Mouse (Mus musculus): ENCODE results near the gene Parp11. TPM values are rescaled to one million over a fixed set of nuclear protein-coding genes. Genes with fewer than 3 reads are reported as not detected.
"Not testable (repeated sequence)": the region's sequence is repeated elsewhere in the genome, so short reads cannot be mapped to it uniquely, and the experiment has no call there.

Gene Parp11
- total RNA-seq, 2 experiments from 2014 or later, result 7.8 to 8.9 TPM

DNA sequence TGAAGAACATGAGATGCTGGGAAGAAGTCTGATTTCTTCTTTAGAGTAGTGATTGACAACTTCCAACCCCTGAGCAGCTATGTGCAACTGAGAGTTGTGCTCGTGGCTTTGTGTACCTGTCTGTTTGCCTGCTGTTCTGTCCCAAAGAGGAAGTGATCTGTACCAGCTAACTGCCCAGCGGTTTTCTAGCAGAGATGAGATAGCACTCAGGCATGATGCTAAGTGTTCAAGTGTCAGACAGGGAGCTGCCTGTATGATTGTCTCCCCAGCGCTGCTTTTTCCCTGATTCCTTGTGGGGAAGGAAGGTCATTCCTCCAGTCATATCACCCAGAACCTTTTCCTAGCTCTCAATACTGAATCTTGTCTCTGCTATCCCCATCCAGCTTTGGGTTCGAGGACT is 45.9 kb downstream of the Parp11 start:
- DNase-seq (ENCODE audit: low spot score), result no peak
- intact Hi-C loops (cut with DNase I), result no loop called here

- intact Hi-C loops (cut with DNase I), result no loop called here
- no peak for DNase-seq (ENCODE audit: low spot score)
Observed at GRCm38 (mm10) chr6:127493750-127494149, 47.1 kb downstream of the Parp11 start.

- intact Hi-C loops (cut with DNase I), result no loop called here
- no peak for DNase-seq (ENCODE audit: low spot score)
Observed at GRCm38 (mm10) chr6:127494357-127494756, 47.7 kb downstream of the Parp11 start.

DNA sequence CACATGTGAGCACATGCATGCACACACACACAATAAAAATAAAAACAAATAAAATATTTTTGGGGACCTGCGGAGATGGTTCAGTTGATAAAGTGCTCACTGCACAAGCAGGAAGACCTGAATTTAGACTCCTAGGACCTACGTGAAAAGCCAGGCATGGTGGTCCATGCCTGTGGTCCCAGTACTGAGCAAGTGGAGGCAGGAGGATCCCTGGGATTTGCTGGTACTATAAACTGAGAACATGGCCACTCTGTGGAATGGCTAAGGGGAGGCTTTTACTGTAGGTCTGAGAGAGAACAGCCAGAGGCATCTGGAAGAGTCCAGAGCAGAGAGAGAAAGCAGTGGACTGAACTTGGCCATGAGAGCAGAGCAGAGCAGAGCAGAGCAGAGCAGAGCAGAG is 48.6 kb downstream of the Parp11 start:
- no peak for DNase-seq (ENCODE audit: low spot score)
- intact Hi-C loops (cut with DNase I), result no loop called here

- DNase-seq (ENCODE audit: low spot score), result no peak
- intact Hi-C loops (cut with DNase I), result no loop called here
Observed at GRCm38 (mm10) chr6:127495876-127496275, 49.2 kb downstream of the Parp11 start.

GRCm38 (mm10) chr6:127496841-127497656 is 50.4 kb downstream of the Parp11 start:
- intact Hi-C loops (cut with DNase I), result no loop called here

DNA sequence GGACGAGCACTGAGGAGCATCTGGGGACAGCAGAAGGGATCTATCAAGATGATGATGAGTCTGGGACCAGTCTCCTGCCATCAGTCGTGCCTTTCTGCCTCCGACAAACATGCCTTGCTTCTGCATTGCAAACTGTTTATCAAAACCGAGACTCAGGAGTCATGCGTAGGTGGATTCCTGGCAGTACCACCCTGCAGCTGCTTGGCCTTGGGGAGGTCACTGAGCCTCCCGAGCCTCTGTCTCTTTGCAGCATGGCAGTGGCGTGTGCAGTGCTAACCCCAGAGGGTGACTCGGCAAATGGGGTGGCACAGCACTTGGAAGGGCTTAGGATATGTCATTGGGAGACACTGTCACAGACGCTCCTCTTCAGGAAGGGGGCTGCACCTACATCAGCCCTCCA is 53.5 kb downstream of the Parp11 start:
- DNase-seq (ENCODE audit: low spot score), result no peak
- intact Hi-C loops (cut with DNase I), result loop anchor here (5.0 kb wide), 2 partner anchors 127 to 447 kb away; no protein-coding TSS in a partner anchor

More at GRCm38 (mm10) chr6:127496841-127497656, 50.4 kb downstream of the Parp11 start:
- no peak for DNase-seq (ENCODE audit: low spot score)

DNA sequence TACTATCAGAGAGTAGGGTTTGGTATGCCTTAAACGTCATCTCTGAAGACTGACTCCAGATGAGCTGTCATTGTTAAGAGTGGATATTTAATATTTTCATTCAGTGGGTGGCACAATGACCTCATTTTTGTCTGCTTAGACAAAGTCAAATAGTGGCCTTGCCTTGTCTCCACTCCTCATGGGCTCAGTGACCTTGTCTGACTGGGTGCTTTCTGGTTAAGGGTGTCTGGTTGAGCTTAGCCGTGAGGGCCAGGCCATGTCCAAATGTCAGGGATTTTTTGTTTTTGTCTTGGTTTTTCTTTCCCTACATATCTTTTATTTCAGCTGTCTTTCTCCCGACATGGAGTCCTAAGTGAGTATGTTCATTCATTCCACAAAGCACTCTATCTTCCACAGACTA is 54.2 kb downstream of the Parp11 start:
- intact Hi-C loops (cut with DNase I), result loop anchor here (5.0 kb wide), 2 partner anchors 126 to 446 kb away; no protein-coding TSS in a partner anchor
- DNase-seq (ENCODE audit: low spot score), result no peak

GRCm38 (mm10) chr6:127502530-127502929 is 55.9 kb downstream of the Parp11 start:
- DNase-seq (ENCODE audit: low spot score), result no peak
- intact Hi-C loops (cut with DNase I), result loop anchor here (5.0 kb wide), 2 partner anchors 125 to 445 kb away; no protein-coding TSS in a partner anchor

DNA sequence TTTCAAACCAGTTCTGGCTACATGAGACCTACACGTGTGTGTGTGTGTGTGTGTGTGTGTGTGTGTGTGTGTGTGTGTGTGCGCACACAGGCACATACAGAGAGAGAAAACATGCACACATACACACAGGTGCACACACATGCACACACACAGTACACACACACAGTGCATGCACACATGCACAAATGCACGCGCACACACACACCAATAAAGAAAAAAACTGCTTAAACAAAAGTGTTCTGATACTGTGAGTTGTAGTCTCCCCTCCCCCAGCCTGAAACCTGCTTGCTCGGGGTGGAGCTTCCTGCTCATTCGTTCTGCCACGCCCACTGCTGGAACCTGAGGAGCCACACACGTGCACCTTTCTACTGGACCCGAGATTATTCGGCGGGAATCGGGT is 67.1 kb downstream of the Parp11 start:
- intact Hi-C loops (cut with DNase I); DNase-seq (ENCODE audit: low spot score): not testable (repeated sequence)

DNA sequence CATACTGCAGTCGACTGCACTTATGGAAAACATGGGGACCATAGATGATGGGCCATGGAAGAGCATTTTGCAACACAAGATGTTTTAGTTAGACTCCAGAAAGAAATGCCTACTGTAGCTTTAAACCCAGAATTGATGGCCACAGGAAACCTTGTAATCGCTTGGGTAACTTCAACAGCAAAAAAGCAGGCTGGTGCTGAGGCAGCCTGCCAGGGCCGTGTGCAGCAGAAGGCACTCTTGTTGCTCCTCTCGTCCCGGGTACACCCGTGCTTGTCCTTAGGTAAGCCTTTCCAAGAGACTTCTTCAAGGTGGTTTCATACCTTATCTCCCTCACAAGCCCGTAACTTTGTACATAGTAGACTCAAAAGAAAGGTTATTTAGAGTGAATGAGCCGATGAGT is 74.5 kb downstream of the Parp11 start:
- DNase-seq (ENCODE audit: low spot score), result no peak
- intact Hi-C loops (cut with DNase I), result no loop called here

DNA sequence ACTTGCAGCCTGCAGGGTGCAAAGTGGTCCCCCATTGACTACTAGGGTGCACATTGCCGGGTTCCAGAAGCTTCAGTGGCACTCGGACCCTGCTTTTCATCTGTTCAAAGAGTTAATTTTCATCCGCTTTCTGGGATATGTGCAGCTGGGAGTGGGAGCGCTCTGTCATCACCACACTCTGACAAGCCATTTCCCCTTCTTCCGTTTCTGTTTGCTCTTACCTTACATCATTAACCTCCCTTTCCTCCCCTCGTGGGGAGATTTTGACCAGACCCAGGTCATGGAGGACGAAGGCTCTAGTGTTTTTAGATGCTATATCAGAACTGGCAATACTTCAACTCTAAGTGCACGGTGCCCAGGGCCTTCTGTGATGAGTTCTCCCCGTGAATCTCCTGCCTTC is 75.7 kb downstream of the Parp11 start:
- DNase-seq (ENCODE audit: low spot score), result no peak
- intact Hi-C loops (cut with DNase I), result no loop called here

- intact Hi-C loops (cut with DNase I), result no loop called here
- DNase-seq (ENCODE audit: low spot score), result no peak
Observed at GRCm38 (mm10) chr6:127524442-127524841, 77.8 kb downstream of the Parp11 start.

DNA sequence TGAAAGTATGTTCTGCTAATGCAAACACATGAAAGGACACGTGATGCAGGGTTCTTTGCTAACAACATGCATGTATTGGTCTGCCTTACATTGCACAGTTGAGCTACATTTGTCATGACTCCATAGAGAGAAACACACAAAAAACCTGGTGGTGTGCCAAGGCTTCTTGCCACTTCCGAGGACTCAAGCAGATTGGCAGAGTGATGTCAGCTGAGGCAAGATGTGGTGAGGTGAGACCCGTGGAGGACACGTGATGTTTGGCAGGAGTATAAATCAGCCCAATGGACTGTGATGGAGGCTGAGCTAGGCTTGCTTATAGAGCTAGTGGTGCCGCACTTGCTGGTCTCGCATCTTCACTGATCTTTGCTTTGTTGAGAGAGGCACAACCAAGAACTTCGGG is 82.0 kb downstream of the Parp11 start:
- no peak for DNase-seq (ENCODE audit: low spot score)
- intact Hi-C loops (cut with DNase I), result no loop called here

DNA sequence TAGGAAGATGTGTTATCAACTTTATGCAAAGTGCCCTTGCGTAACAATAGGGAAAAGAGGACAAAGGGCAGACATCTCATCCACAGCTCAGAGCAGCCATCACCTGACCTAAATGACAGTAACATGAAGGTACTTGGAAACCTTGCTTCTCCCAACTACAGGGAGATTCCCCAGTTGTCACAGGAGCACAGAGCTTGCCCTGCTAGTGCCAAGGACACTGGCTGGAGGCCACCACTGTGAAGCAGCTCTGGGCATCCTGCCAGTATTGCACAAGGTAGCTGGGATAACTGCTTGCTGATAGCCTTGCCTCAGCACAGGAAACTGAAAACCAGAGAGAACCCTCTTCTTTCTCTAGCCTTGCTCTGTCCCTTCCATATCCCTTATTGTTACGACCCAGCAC is 82.8 kb downstream of the Parp11 start:
- intact Hi-C loops (cut with DNase I), result no loop called here
- DNase-seq (ENCODE audit: low spot score), result peak; percentile 53

- DNase-seq (ENCODE audit: low spot score), result no peak
- intact Hi-C loops (cut with DNase I), result no loop called here
Observed at GRCm38 (mm10) chr6:127530206-127530605, 83.6 kb downstream of the Parp11 start.

DNA sequence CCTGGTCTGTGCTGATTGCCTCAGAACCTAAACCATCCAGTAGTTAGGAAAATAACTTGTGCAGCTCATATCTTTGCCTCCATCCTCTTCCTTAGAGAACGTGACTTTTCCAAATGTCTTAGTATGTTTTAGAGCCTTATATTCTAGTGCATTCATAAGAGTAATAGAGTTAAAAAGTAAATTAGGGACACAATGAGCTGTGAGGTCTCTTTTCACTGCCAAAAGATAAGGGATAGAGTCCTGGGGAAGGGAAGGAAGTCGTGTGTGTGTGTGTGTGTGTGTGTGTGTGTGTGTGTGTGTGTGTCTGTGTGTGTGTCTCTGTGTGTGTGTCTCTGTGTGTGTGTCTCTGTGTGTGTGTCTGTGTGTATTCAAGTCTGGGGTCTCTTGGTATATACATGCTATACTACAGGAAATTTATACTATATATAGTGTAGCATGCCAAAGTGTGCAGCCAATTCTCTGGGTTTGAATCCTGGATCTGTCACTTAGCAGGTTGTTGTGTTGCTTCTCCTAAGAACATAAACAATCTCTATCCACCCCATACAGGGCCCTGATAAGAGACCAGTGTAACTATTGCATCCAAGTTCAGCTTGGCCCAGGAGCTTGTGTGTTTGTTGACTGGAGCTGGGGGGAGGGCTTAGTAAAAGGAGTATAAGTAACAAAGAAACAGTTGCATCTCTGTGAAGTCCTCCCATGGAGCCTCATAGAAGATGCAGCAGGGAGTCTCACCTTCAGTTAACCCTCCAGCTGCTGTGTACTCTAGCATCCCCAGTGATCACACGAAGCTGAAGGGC is 85.0 kb downstream of the Parp11 start:
- no peak for DNase-seq (ENCODE audit: low spot score)
- intact Hi-C loops (cut with DNase I), result no loop called here

- DNase-seq (ENCODE audit: low spot score), result no peak
- intact Hi-C loops (cut with DNase I), result no loop called here
Observed at GRCm38 (mm10) chr6:127532304-127532703, 85.7 kb downstream of the Parp11 start.

- no peak for DNase-seq (ENCODE audit: low spot score)
- intact Hi-C loops (cut with DNase I), result no loop called here
Observed at GRCm38 (mm10) chr6:127533766-127534165, 87.1 kb downstream of the Parp11 start.

DNA sequence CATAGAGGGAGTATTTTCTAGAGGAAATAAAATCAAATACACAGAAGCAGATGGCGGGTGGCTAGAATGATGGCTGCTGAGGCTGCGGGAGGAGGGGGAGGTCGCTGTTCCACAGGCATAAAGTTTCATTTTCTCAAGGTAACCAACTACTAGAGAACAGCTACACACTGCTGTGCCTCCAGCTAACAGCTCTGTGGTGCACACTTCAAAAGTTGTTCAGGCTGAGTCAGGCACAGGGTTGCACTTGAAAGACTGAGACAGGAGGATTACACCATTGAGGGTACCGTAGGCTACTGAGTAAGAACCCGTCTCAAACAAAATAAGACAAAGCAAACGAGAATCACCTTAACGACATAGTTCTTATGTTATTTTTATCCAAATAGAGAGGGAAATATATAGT is 90.4 kb downstream of the Parp11 start:
- DNase-seq (ENCODE audit: low spot score), result no peak
- intact Hi-C loops (cut with DNase I), result no loop called here

DNA sequence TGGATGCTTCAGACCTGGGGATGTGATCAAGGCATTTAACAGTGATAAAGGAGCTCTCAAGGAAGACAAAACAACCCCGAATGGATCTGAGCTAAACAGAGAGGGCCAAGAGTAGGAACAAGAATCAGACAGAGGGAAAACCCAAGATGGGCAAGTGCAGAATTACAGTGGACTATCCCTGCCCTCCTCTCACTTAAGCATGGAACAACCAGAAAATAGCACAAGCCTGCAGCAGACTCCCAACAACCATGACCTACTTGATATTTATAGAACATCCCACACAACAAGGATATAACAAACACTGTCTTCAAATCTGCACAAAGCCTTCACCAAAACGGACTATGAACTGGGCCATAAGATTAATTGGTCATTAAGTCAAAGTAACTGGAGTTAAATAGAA is 91.5 kb downstream of the Parp11 start:
- no peak for DNase-seq (ENCODE audit: low spot score)

More for the DNA sequence above, 91.5 kb downstream of the Parp11 start:
- intact Hi-C loops (cut with DNase I), result no loop called here

Measured in heart, postnatal 25 days (tissue).